Mouse (Mus musculus) liver, embryonic 15.5 days (tissue): ENCODE measurements around the gene Msh5. TPM values are rescaled to one million over a fixed set of nuclear protein-coding genes. Genes with fewer than 3 reads are reported as not detected.

Experiments
- ATAC-seq: fragments of 200-750 bp; cut with Nextera tagmentation; 2 replicates; pipeline ENCODE4 v1.8.0; 2017; ENCODE audit warnings: moderate number of reproducible peaks, mild to moderate bottlenecking, moderate library complexity; ENCODE audit not compliant: insufficient read depth
- H3K27ac ChIP-seq: fragments of 300-500 bp; sonication (generic); replicated peaks from 2 replicates; pipeline ENCODE4 v1.5.1; 2015; ENCODE audit warnings: mild to moderate bottlenecking, inconsistent platforms
- H3K27me3 ChIP-seq: fragments of 300-500 bp; sonication (generic); 2 replicates; pipeline ENCODE4 v1.6.1; 2015; ENCODE audit warnings: mild to moderate bottlenecking, inconsistent platforms
- H3K36me3 ChIP-seq: fragments of 300-500 bp; sonication (generic); replicated peaks from 2 replicates; pipeline ENCODE4 v1.6.1; 2015; ENCODE audit warnings: moderate library complexity, mild to moderate bottlenecking, inconsistent platforms
- H3K4me1 ChIP-seq: fragments of 300-500 bp; sonication (generic); replicated peaks from 2 replicates; pipeline ENCODE4 v1.6.1; 2015; ENCODE audit warnings: inconsistent platforms
- H3K4me2 ChIP-seq: fragments of 300-500 bp; sonication (generic); 2 replicates; pipeline ENCODE4 v1.6.1; 2015; ENCODE audit warnings: moderate library complexity, mild to moderate bottlenecking, inconsistent platforms
- H3K4me3 ChIP-seq: fragments of 300-500 bp; sonication (generic); replicated peaks from 2 replicates; pipeline ENCODE4 v1.5.1; 2015; ENCODE audit warnings: mild to moderate bottlenecking, inconsistent platforms
- H3K9ac ChIP-seq: fragments of 300-500 bp; sonication (generic); 2 replicates; pipeline ENCODE4 v1.6.1; 2015; ENCODE audit warnings: moderate library complexity, mild to moderate bottlenecking, inconsistent platforms
- H3K9me3 ChIP-seq: fragments of 300-500 bp; sonication (generic); replicated peaks from 2 replicates; pipeline ENCODE4 v1.6.1; 2016; ENCODE audit warnings: inconsistent platforms
- WGBS: fragments of 180-500 bp; shearing (Covaris S2); methylation state at CpG from one replicate; pipeline ENCODE4 v1.1.7; 2015; ENCODE audit warnings: mixed read lengths; ENCODE audit not compliant: insufficient replicate concordance; 5-methylcytosine and 5-hydroxymethylcytosine counted together
- polyA plus RNA-seq: library from polyadenylated mRNA; unstranded; fragments of >200 nt; fragmentation: Nextera tagmentation; extraction: Ambion mirVana; gene quantifications from 2 replicates; pipeline ENCODE4 v1.2.1, GENCODE M21; 2015

Msh5 gene
- polyA plus RNA-seq = 3.4 and 4.3 TPM in 2 replicates

- no peaks in the 10 kb centered on the region for H3K27me3 ChIP-seq
- peak within 1 kb of the TSS; percentile 88 for H3K9ac ChIP-seq
- no peaks in the 10 kb centered on the region for H3K9me3 ChIP-seq
- peak within 1 kb of the TSS; percentile 91 for H3K27ac ChIP-seq
- no peaks in the 10 kb centered on the region for H3K36me3 ChIP-seq
- H3K4me1 ChIP-seq = peaks cover 91% of the 10 kb centered on the region
- peak within 1 kb of the TSS; percentile 98 for H3K4me2 ChIP-seq
- peak; percentile 87 for ATAC-seq
- WGBS = 2% methylated on average over 33 of the region's 33 CpGs
- peak within 1 kb of the TSS; percentile 72 for H3K4me3 ChIP-seq
Measured at GRCm38 (mm10) chr17:35046681-35047455, at the start of gene Msh5. Gene Msh5 (minus strand): TSS chr17:35046745.

GRCm38 (mm10) chr17:35094475-35095365 lies 48.2 kb upstream of the Msh5 start:
- ATAC-seq = no peak
- Histone ChIP-seq H3K4me2 (no peak overlapping the region), H3K4me3 (no peak overlapping the region), H3K4me1 (peaks cover 31% of the 10 kb centered on the region), H3K9me3 (no peaks in the 10 kb centered on the region), H3K9ac (no peak overlapping the region), H3K36me3 (peaks cover 91% of the 10 kb centered on the region), H3K27ac (no peak overlapping the region), H3K27me3 (no peaks in the 10 kb centered on the region)
- WGBS = 74% methylated on average over 15 of the region's 15 CpGs

GRCm38 (mm10) chr17:35092403-35093198 lies 46.1 kb upstream of the Msh5 start:
- Histone ChIP-seq H3K9ac (no peak overlapping the region), H3K4me1 (peaks cover 40% of the 10 kb centered on the region), H3K36me3 (peaks cover 70% of the 10 kb centered on the region), H3K4me3 (no peak overlapping the region), H3K9me3 (no peaks in the 10 kb centered on the region), H3K27me3 (no peaks in the 10 kb centered on the region), H3K27ac (no peak overlapping the region), H3K4me2 (no peak overlapping the region)
- ATAC-seq = no peak
- 82% methylated on average over 14 of the region's 14 CpGs for WGBS

- Histone ChIP-seq H3K4me3 (peak overlapping the region; percentile 79), H3K4me1 (peaks cover 45% of the 10 kb centered on the region), H3K36me3 (peaks cover 48% of the 10 kb centered on the region), H3K27ac (peak overlapping the region; percentile 97), H3K9ac (peak overlapping the region; percentile 92), H3K4me2 (peak overlapping the region; percentile 83), H3K9me3 (no peaks in the 10 kb centered on the region), H3K27me3 (no peaks in the 10 kb centered on the region)
- 54% methylated on average over 8 of the region's 8 CpGs for WGBS
- ATAC-seq = peak; percentile 43
Measured at GRCm38 (mm10) chr17:35090166-35090932, 43.8 kb upstream of the Msh5 start.

- H3K36me3 ChIP-seq = peaks cover 35% of the 10 kb centered on the region
- H3K9ac ChIP-seq = peak within 1 kb of the TSS; percentile 92
- 2% methylated on average over 67 of the region's 67 CpGs for WGBS
Measured at GRCm38 (mm10) chr17:35088825-35089644, 42.5 kb upstream of the Msh5 start, which contains the start of gene Abhd16a. Gene Abhd16a (plus strand): TSS chr17:35089263.

GRCm38 (mm10) chr17:35088151-35088550 lies 41.6 kb upstream of the Msh5 start:
- Histone ChIP-seq H3K9me3 (no peaks in the 10 kb centered on the region), H3K36me3 (peaks cover 26% of the 10 kb centered on the region), H3K9ac (no peak overlapping the region), H3K4me3 (no peak overlapping the region), H3K27me3 (no peaks in the 10 kb centered on the region), H3K4me1 (peaks cover 48% of the 10 kb centered on the region), H3K4me2 (no peak overlapping the region), H3K27ac (no peak overlapping the region)
- WGBS = 34% methylated on average over 2 of the region's 2 CpGs
- ATAC-seq = no peak

More at GRCm38 (mm10) chr17:35088825-35089644, 42.5 kb upstream of the Msh5 start, which contains the start of gene Abhd16a:
- Histone ChIP-seq H3K9me3 (no peaks in the 10 kb centered on the region), H3K4me2 (peak within 1 kb of the TSS; percentile 83), H3K27ac (peak within 1 kb of the TSS; percentile 97), H3K4me1 (peaks cover 48% of the 10 kb centered on the region), H3K4me3 (peak within 1 kb of the TSS; percentile 79), H3K27me3 (no peaks in the 10 kb centered on the region)
- ATAC-seq = peak; percentile 97

- Histone ChIP-seq H3K9me3 (no peaks in the 10 kb centered on the region), H3K36me3 (no peaks in the 10 kb centered on the region), H3K4me1 (peaks cover 34% of the 10 kb centered on the region), H3K27ac (no peak within 1 kb of the TSS), H3K27me3 (no peaks in the 10 kb centered on the region), H3K4me2 (no peak within 1 kb of the TSS), H3K4me3 (no peak within 1 kb of the TSS), H3K9ac (no peak within 1 kb of the TSS)
- ATAC-seq = no peak
- WGBS = 40% methylated on average over 7 of the region's 7 CpGs
Measured at GRCm38 (mm10) chr17:35085208-35085865, 38.8 kb upstream of the Msh5 start, which contains the start of gene Ly6g6f. Gene Ly6g6f (minus strand): TSS chr17:35085610.

- Histone ChIP-seq H3K4me3 (no peak overlapping the region), H3K9ac (no peak overlapping the region), H3K4me2 (no peak overlapping the region), H3K4me1 (peaks cover 40% of the 10 kb centered on the region), H3K27ac (no peak overlapping the region), H3K27me3 (no peaks in the 10 kb centered on the region), H3K36me3 (no peaks in the 10 kb centered on the region), H3K9me3 (no peaks in the 10 kb centered on the region)
- WGBS = 39% methylated on average over 3 of the region's 3 CpGs
- ATAC-seq = no peak
Measured at GRCm38 (mm10) chr17:35083929-35084497, 37.5 kb upstream of the Msh5 start.
